Mouse (Mus musculus) intestine, embryonic 16.5 days (tissue): ENCODE measurements around the gene Carmil3. TPM values are rescaled to one million over a fixed set of nuclear protein-coding genes. Genes with fewer than 3 reads are reported as not detected.

Experiments used
- ATAC-seq: fragments of 200-750 bp; cut with Nextera tagmentation; 2 replicates; pipeline ENCODE4 v1.8.0; 2017; ENCODE audit warnings: moderate TSS enrichment, moderate library complexity
- H3K27ac ChIP-seq: fragments of 300-500 bp; sonication (generic); 2 replicates; pipeline ENCODE4 v1.5.1; 2014; ENCODE audit warnings: mild to moderate bottlenecking, low read length
- H3K27me3 ChIP-seq: fragments of 300-500 bp; sonication (generic); replicated peaks from 2 replicates; pipeline ENCODE4 v1.6.1; 2014; ENCODE audit warnings: low read length, control low read depth, mixed read lengths; ENCODE audit not compliant: control insufficient read depth, insufficient read depth
- H3K36me3 ChIP-seq: fragments of 300-500 bp; sonication (generic); 2 replicates; pipeline ENCODE4 v1.6.1; 2014; ENCODE audit warnings: low read length, control low read depth; ENCODE audit not compliant: control insufficient read depth, insufficient read depth
- H3K4me1 ChIP-seq: fragments of 300-500 bp; sonication (generic); 2 replicates; pipeline ENCODE4 v1.6.1; 2014; ENCODE audit warnings: low read length, control low read depth, mixed read lengths; ENCODE audit not compliant: control insufficient read depth, insufficient read depth
- H3K4me2 ChIP-seq: fragments of 300-500 bp; sonication (generic); 2 replicates; pipeline ENCODE4 v1.6.1; 2014; ENCODE audit warnings: low read depth, low read length, control low read depth
- H3K4me3 ChIP-seq: fragments of 300-500 bp; sonication (generic); 2 replicates; pipeline ENCODE4 v1.5.1; 2014; ENCODE audit warnings: mild to moderate bottlenecking, low read length
- H3K9ac ChIP-seq: fragments of 300-500 bp; sonication (generic); 2 replicates; pipeline ENCODE4 v1.6.1; 2014; ENCODE audit warnings: low read depth, low read length
- H3K9me3 ChIP-seq: fragments of 300-500 bp; sonication (generic); 2 replicates; pipeline ENCODE4 v1.6.1; 2016; ENCODE audit warnings: low read length, control low read depth; ENCODE audit not compliant: control insufficient read depth
- WGBS: fragments of 180-500 bp; shearing (Covaris S2); extraction: QIAGEN DNeasy Blood & Tissue Kit; methylation state at CpG from one replicate; pipeline ENCODE4 v1.1.7; 2014; 5-methylcytosine and 5-hydroxymethylcytosine counted together
- polyA plus RNA-seq: library from polyadenylated mRNA; unstranded; fragments of >200 nt; fragmentation: Nextera tagmentation; extraction: Ambion mirVana; gene quantifications from 2 replicates; pipeline ENCODE4 v1.2.1, GENCODE M21; 2015

The Carmil3 gene
- polyA plus RNA-seq, 1 experiment from 2014 or later = 1.0 TPM

DNA sequence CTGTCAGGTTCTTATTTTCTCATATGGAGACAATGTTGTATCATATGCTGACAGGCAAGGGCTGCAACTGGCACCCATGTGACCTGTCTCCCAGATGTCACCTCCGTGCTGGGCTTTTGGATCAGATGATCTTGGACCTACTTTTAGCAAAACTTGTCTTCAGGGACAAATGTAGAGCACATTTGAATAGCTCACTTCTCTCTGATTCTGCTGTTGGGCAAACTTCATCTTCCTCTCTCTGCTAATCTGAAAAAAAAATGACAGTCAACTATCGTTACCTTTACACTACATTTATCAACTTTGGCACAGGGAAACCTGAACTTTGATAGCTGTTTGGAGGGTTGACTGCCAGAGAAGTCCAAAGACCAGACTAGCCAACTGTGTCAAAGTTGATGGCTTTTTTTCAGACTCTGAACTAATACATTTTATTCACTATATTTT, 22.1 kb upstream of the Carmil3 start:
- WGBS = 66% methylated on average over 2 of the region's 2 CpGs
- peaks cover 12% of the 10 kb centered on the region for H3K4me1 ChIP-seq
- no peak overlapping the region for H3K4me3 ChIP-seq
- H3K9ac ChIP-seq = no peak overlapping the region
- H3K9me3 ChIP-seq = no peaks in the 10 kb centered on the region
- H3K4me2 ChIP-seq = no peak overlapping the region
- H3K36me3 ChIP-seq = no peaks in the 10 kb centered on the region
- no peaks in the 10 kb centered on the region for H3K27me3 ChIP-seq
- ATAC-seq = peak; percentile 62
- peak overlapping the region; percentile 6; the same call in 1 of the 2 replicates for H3K27ac ChIP-seq

DNA sequence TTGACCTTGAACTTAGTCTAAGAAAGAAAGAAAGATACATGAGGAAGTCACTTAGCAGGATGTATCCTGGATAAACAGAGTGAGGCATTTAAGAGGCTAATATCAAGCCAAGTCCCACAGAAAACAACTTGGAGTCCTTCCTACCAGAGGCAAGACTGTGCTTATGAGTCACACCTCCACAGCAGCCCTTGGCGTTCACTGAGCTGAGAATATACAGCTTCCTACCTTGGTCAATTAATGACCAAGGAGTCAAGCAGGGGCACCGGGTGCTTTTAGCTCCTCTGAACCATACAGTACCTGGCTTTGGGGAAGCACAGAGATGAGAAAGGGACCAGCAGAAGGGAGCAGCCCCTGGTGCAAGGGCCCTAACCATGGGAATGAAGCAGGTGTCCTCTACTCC, 21.4 kb upstream of the Carmil3 start:
- no peak overlapping the region for H3K9ac ChIP-seq
- no peak overlapping the region for H3K4me2 ChIP-seq
- H3K4me1 ChIP-seq = peaks cover 12% of the 10 kb centered on the region
- H3K27me3 ChIP-seq = no peaks in the 10 kb centered on the region
- H3K36me3 ChIP-seq = no peaks in the 10 kb centered on the region
- peak; percentile 79 for ATAC-seq
- no peak overlapping the region for H3K4me3 ChIP-seq
- H3K9me3 ChIP-seq = no peaks in the 10 kb centered on the region
- H3K27ac ChIP-seq = peak overlapping the region; percentile 70
- 47% methylated on average over 2 of the region's 2 CpGs for whole genome bisulfite sequencing

DNA sequence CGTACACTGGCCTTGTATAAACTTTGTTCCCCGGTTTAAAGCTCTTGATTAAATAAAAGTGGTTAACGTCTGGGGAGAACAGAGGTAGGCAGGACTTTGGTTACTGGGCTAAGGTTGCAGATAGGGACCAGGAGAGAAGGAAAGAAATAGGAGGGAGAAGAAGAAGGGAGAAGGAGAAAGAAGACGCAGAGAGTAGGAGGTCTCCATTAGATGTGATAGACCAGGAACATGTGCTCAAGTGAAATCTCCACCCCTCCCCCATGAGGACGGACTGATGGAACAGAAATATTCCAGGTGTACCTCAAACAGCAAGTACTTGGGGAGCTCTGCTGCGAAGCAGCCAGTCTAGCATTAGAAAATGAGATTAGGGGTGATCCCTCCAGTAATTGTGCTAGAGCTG, 20.6 kb upstream of the Carmil3 start:
- Histone ChIP-seq H3K4me3 (no peak overlapping the region), H3K27me3 (no peaks in the 10 kb centered on the region), H3K27ac (peak overlapping the region; percentile 70), H3K9me3 (no peaks in the 10 kb centered on the region), H3K9ac (no peak overlapping the region), H3K4me2 (no peak overlapping the region), H3K4me1 (peaks cover 12% of the 10 kb centered on the region), H3K36me3 (no peaks in the 10 kb centered on the region)
- WGBS = 50% methylated on average over 6 of the region's 6 CpGs
- peak; percentile 40; the same call in 1 of the 2 replicates for ATAC-seq

DNA sequence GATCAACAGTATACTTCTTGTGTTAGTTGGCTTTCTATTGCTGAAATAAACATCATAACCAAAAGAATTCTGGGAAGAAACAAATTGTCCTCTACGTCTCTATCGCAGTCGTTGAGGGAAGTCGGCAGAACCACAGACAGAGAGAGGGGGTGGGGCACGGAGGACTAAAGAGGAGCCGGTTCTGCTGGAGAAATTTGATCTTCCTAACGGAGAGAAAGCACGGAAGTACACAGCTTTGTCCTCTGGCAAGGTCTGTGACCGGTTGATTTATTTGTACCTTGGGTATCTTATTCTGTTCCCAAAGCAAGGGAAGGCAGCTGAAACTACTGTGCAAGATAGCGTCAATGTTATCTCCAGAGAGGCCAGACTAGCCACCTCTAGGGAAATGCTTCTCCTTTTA, 19.6 kb upstream of the Carmil3 start:
- peak; percentile 27; the same call in 1 of the 2 replicates for ATAC-seq
- H3K36me3 ChIP-seq = no peaks in the 10 kb centered on the region
- H3K27me3 ChIP-seq = no peaks in the 10 kb centered on the region
- H3K9ac ChIP-seq = no peak overlapping the region
- peak overlapping the region; percentile 70 for H3K27ac ChIP-seq
- no peaks in the 10 kb centered on the region for H3K9me3 ChIP-seq
- WGBS = 4% methylated on average over 10 of the region's 10 CpGs
- H3K4me2 ChIP-seq = peak overlapping the region; percentile 23; the same call in 1 of the 2 replicates
- H3K4me3 ChIP-seq = no peak overlapping the region
- H3K4me1 ChIP-seq = peaks cover 12% of the 10 kb centered on the region

DNA sequence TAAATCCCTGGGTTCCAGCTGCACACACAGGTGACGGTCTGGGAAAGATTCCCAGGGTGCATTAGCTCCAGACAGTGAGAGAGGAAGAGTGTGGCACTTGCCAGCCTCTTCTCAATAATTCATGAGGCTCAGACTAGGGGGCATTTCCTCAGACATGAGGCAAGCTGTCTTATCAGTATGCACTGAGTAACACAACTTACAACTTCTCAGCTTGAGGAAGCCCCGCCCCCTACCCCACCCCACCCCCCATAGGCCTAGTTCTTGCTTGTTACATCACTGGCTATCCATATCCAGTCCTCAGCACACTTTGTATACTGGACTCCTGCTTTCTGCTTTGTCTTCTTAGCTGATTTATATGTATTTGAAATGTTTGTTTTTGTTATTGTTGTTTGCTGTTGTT, 14.8 kb upstream of the Carmil3 start:
- H3K9me3 ChIP-seq = no peaks in the 10 kb centered on the region
- no peak overlapping the region for H3K27ac ChIP-seq
- H3K4me3 ChIP-seq = no peak overlapping the region
- H3K27me3 ChIP-seq = no peaks in the 10 kb centered on the region
- 49% methylated on average over 2 of the region's 2 CpGs for WGBS
- peaks cover 14% of the 10 kb centered on the region for H3K4me1 ChIP-seq
- H3K9ac ChIP-seq = no peak overlapping the region
- no peaks in the 10 kb centered on the region for H3K36me3 ChIP-seq
- no peak overlapping the region for H3K4me2 ChIP-seq
- ATAC-seq = no peak

DNA sequence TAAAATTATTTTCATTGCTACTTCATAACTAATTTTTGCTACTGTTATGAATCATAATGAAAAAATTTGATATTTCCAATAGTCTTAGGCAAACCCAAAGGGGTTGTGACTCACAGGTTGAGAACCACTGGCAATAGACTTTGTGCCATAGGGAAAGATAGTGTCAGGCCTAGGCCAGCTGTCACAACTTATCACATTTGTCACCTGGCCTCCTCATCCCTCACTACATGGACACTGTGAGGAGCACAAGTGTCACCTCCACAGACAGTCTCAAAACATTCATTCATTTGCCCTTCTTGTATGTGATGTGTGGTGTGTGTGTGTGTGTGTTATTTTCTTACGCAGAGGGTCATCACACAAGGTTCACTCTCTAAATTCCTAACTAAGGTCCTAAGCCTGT, 13.0 kb upstream of the Carmil3 start:
- H3K4me2 ChIP-seq = no peak overlapping the region
- no peak overlapping the region for H3K4me3 ChIP-seq
- no peak for ATAC-seq
- H3K4me1 ChIP-seq = peaks cover 13% of the 10 kb centered on the region
- no peaks in the 10 kb centered on the region for H3K36me3 ChIP-seq
- WGBS = 100% methylated on average over 1 of the region's 1 CpGs
- H3K9ac ChIP-seq = no peak overlapping the region
- no peaks in the 10 kb centered on the region for H3K27me3 ChIP-seq
- no peaks in the 10 kb centered on the region for H3K9me3 ChIP-seq
- no peak overlapping the region for H3K27ac ChIP-seq

DNA sequence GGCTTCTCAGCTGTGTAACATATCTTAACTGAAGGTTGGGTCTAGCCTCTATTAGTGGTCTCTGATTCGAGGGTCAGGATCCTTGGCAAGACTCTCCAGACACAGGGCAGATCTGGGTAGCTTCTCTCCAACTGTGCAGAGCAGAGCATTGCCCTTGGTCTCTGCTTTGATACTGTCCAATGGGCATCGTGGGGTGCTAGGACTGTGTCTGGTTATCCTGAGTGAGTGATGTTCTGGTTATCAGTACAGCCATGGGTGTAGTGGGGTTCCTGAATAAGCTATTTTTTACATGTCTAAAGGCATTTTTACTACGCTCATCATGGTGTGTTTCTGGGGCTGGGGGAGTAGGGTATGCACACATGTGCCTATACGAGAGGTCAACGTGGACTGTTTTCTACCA, 12.6 kb upstream of the Carmil3 start:
- Histone ChIP-seq H3K36me3 (no peaks in the 10 kb centered on the region), H3K27ac (no peak overlapping the region), H3K4me3 (no peak overlapping the region), H3K4me2 (no peak overlapping the region), H3K4me1 (peaks cover 13% of the 10 kb centered on the region), H3K9me3 (no peaks in the 10 kb centered on the region), H3K27me3 (no peaks in the 10 kb centered on the region), H3K9ac (peak overlapping the region; percentile 86; the same call in 1 of the 2 replicates)
- no peak for ATAC-seq
- WGBS = 82% methylated on average over 5 of the region's 5 CpGs

DNA sequence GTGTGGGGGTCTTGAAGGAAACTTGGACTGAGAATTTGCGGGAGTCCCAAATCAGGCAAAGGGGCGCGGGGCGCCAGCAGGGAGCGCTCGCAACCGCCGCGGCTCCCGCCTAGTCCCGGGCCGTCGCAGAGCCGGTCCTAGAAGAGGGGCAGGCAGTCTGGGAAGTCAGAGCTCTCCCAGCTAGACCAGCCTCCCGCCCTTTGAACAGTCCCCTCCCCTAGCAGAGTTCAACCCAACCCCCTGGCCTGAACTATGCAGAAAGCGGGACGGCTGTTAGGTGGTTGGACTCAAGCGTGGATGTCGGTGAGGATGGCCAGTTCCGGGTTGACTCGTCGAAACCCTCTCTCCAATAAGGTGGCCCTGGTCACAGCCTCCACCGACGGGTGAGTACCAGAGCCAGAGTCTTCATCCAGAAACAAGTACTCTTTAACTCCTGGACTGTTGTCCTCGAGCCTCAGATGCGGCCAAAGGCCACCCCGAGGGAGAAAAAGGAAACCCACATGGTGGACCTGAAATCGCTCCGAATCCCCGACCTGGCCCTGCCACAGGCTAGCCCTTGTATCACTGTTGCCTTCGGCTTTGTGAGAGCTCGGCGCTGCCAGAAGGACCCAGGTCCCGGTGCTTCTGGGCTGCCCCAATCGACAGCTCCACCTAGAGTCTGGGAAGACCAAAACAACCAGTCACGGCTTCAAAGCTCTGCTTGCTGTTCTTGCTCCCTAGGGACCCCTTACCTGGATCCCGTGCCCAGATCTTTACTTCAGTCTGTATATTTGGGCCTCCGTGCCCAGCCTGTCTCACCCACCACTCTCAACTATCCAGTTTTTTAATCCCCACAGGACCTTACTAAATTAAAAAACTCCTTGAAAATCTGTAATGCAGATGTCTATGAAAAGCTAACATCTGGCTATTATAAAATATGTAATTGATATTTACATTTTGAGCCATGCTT, 11.5 kb upstream of the Carmil3 start, which contains the start of gene Dhrs4:
Gene Dhrs4, plus strand, starts transcription at position 108 of the 949 bp plus-strand sequence.
- WGBS = under 1% methylated on average over 38 of the region's 38 CpGs
- H3K9me3 ChIP-seq = no peaks in the 10 kb centered on the region
- peak within 1 kb of the TSS; percentile 91 for H3K27ac ChIP-seq
- H3K4me3 ChIP-seq = peak within 1 kb of the TSS; percentile 69
- no peaks in the 10 kb centered on the region for H3K27me3 ChIP-seq
- H3K9ac ChIP-seq = peak within 1 kb of the TSS; percentile 86
- peak; percentile 98 for ATAC-seq
- H3K4me2 ChIP-seq = peak within 1 kb of the TSS; percentile 80
- 0 out of 2 replicates have a peak, but pooled peaks cover under 1% of the 10 kb centered on the region for H3K36me3 ChIP-seq
- peaks cover 13% of the 10 kb centered on the region for H3K4me1 ChIP-seq

DNA sequence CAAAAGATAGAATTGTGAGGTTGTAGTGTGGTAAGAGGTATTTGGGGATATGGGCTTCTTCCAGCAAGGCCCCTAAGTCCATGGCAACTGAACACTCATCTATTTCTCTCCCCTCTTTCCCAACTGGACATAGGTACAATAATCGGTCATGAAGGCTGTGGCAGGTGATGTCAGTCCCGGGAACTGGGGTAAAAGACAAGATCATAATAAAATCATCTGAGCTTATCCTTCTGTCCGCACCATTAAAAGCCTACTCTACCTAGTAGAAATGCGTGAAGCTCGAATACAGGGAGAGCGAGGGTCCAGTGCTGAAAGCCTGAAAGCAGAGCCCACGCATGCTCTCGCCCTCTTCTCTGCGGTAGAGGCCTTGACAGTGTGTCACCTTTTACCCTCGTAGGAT, 10.8 kb upstream of the Carmil3 start:
- Histone ChIP-seq H3K4me1 (peaks cover 13% of the 10 kb centered on the region), H3K4me3 (peak overlapping the region; percentile 69), H3K9ac (0 out of 2 replicates have a peak overlapping the region, but pooled peaks have one; percentile 21), H3K4me2 (peak overlapping the region; percentile 80), H3K9me3 (no peaks in the 10 kb centered on the region), H3K27ac (no peak overlapping the region), H3K27me3 (no peaks in the 10 kb centered on the region), H3K36me3 (0 out of 2 replicates have a peak, but pooled peaks cover 2% of the 10 kb centered on the region)
- 86% methylated on average over 10 of the region's 10 CpGs for WGBS
- ATAC-seq = no peak
